Mouse (Mus musculus) limb, embryonic 15.5 days (tissue): Measurements from ENCODE around the gene Capn7. TPM values are rescaled to one million over a fixed set of nuclear protein-coding genes. Genes with fewer than 3 reads are reported as not detected.

Experiments used
- ATAC-seq: fragments of 200-750 bp; cut with Nextera tagmentation; 2 replicates; pipeline ENCODE4 v1.8.0; 2017; ENCODE audit warnings: low read depth, moderate TSS enrichment; ENCODE audit not compliant: insufficient number of reproducible peaks, low FRiP score, low TSS enrichment
- H3K27ac ChIP-seq: fragments of 300-500 bp; sonication (generic); 2 replicates; pipeline ENCODE4 v1.5.1; 2015; ENCODE audit warnings: moderate library complexity, mild to moderate bottlenecking, inconsistent platforms
- H3K27me3 ChIP-seq: fragments of 300-500 bp; sonication (generic); 2 replicates; pipeline ENCODE4 v1.6.1; 2015; ENCODE audit warnings: inconsistent platforms
- H3K36me3 ChIP-seq: fragments of 300-500 bp; sonication (generic); 2 replicates; pipeline ENCODE4 v1.6.1; 2015; ENCODE audit warnings: inconsistent platforms
- H3K4me1 ChIP-seq: fragments of 300-500 bp; sonication (generic); 2 replicates; pipeline ENCODE4 v1.6.1; 2015; ENCODE audit warnings: inconsistent platforms
- H3K4me2 ChIP-seq: fragments of 300-500 bp; sonication (generic); 2 replicates; pipeline ENCODE4 v1.6.1; 2015; ENCODE audit warnings: mild to moderate bottlenecking, inconsistent platforms
- H3K4me3 ChIP-seq: fragments of 300-500 bp; sonication (generic); 2 replicates; pipeline ENCODE4 v1.5.1; 2015; ENCODE audit warnings: mild to moderate bottlenecking, inconsistent platforms
- H3K9ac ChIP-seq: fragments of 300-500 bp; sonication (generic); 2 replicates; pipeline ENCODE4 v1.6.1; 2015; ENCODE audit warnings: inconsistent platforms
- H3K9me3 ChIP-seq: fragments of 300-500 bp; sonication (generic); 2 replicates; pipeline ENCODE4 v1.6.1; 2016; ENCODE audit warnings: inconsistent platforms
- WGBS: fragments of 180-500 bp; shearing (Covaris S2); methylation state at CpG from one replicate; pipeline ENCODE4 v1.1.7; 2015; 5-methylcytosine and 5-hydroxymethylcytosine counted together
- polyA plus RNA-seq: library from polyadenylated mRNA; unstranded; fragments of >200 nt; fragmentation: Nextera tagmentation; extraction: Ambion mirVana; gene quantifications from 2 replicates; pipeline ENCODE4 v1.2.1, GENCODE M21; 2015

Gene Capn7
- polyA plus RNA-seq, 1 experiment from 2014 or later, result 42.7 TPM

- no peaks in the 10 kb centered on the region for H3K9me3 ChIP-seq
- no peak overlapping the region for H3K27ac ChIP-seq
- H3K4me3 ChIP-seq, result no peak overlapping the region
- ATAC-seq, result no peak
- 83% methylated on average over 1 of the region's 1 CpGs for WGBS
- no peaks in the 10 kb centered on the region for H3K27me3 ChIP-seq
- H3K9ac ChIP-seq, result no peak overlapping the region
- no peak overlapping the region for H3K4me2 ChIP-seq
- H3K36me3 ChIP-seq, result no peaks in the 10 kb centered on the region
- peaks cover 10% of the 10 kb centered on the region for H3K4me1 ChIP-seq
These were observed 9.2 kb upstream of the Capn7 start for GRCm38 (mm10) chr14:31327196-31327595.

DNA sequence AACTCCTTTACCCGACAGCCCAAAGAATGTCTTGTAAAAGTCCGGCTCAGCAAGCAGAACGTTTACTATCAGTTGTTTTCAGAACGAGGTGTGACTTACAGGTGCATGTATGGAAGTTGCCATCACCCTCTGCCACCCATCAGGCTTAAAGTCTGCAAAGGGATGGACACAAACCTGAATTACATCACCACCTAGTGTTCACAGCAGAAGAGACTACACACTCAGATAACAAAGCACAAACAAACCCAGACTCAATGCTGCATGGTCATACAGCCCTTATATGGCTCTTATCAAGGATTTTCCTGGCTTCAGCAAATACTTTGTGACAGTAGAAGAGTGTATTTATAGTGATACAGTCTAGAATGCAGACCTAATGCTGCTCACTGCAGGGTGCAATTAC, 8.8 kb upstream of the Capn7 start:
- WGBS, result 63% methylated on average over 4 of the region's 4 CpGs
- H3K4me2 ChIP-seq, result no peak overlapping the region
- no peak overlapping the region for H3K4me3 ChIP-seq
- no peak for ATAC-seq
- no peaks in the 10 kb centered on the region for H3K36me3 ChIP-seq
- no peaks in the 10 kb centered on the region for H3K27me3 ChIP-seq
- H3K9ac ChIP-seq, result no peak overlapping the region
- no peak overlapping the region for H3K27ac ChIP-seq
- no peaks in the 10 kb centered on the region for H3K9me3 ChIP-seq
- peaks cover 10% of the 10 kb centered on the region for H3K4me1 ChIP-seq

- Histone ChIP-seq H3K27ac (no peak overlapping the region), H3K27me3 (no peaks in the 10 kb centered on the region), H3K4me3 (no peak overlapping the region), H3K9ac (no peak overlapping the region), H3K4me1 (no peaks in the 10 kb centered on the region), H3K9me3 (no peaks in the 10 kb centered on the region), H3K36me3 (no peaks in the 10 kb centered on the region), H3K4me2 (no peak overlapping the region)
- no peak for ATAC-seq
- WGBS, result 37% methylated on average over 2 of the region's 2 CpGs
These were observed 6.7 kb upstream of the Capn7 start for GRCm38 (mm10) chr14:31329741-31330140.

DNA sequence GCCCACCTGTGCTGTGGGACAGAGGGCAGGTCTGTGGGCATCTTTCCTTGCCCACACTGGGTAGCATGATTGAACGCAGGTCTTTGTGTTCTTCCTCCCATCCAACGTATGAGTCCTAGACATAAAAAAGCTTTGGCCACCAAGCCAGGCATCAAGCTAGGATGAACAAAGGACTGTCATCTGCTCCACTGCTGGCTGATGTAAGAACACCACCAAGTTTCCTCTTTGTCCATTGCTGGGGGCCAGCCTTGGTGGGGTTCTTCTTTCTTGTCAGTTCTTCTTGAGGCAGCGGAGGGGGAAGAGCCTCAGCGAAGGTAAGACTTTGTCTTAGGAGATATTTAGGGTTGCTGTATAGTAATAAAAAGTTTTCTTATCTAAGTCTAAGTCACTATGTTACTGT, 5.5 kb upstream of the Capn7 start:
- 77% methylated on average over 4 of the region's 4 CpGs for WGBS

GRCm38 (mm10) chr14:31335765-31336164, 673 bp upstream of the Capn7 start:
- Histone ChIP-seq H3K27me3 (no peaks in the 10 kb centered on the region), H3K36me3 (peaks cover 4% of the 10 kb centered on the region; the same call in 1 of the 2 replicates), H3K4me1 (peaks cover 6% of the 10 kb centered on the region), H3K4me2 (peak overlapping the region; percentile 59), H3K27ac (no peak overlapping the region), H3K9ac (no peak overlapping the region), H3K9me3 (no peaks in the 10 kb centered on the region), H3K4me3 (peak overlapping the region; percentile 70)
- no peak for ATAC-seq
- WGBS, result 55% methylated on average over 3 of the region's 3 CpGs

More for the DNA sequence above, 5.5 kb upstream of the Capn7 start:
- Histone ChIP-seq H3K27ac (no peak overlapping the region), H3K4me1 (no peaks in the 10 kb centered on the region), H3K9ac (no peak overlapping the region), H3K4me3 (no peak overlapping the region), H3K9me3 (no peaks in the 10 kb centered on the region), H3K4me2 (no peak overlapping the region), H3K27me3 (no peaks in the 10 kb centered on the region), H3K36me3 (no peaks in the 10 kb centered on the region)
- ATAC-seq, result no peak

DNA sequence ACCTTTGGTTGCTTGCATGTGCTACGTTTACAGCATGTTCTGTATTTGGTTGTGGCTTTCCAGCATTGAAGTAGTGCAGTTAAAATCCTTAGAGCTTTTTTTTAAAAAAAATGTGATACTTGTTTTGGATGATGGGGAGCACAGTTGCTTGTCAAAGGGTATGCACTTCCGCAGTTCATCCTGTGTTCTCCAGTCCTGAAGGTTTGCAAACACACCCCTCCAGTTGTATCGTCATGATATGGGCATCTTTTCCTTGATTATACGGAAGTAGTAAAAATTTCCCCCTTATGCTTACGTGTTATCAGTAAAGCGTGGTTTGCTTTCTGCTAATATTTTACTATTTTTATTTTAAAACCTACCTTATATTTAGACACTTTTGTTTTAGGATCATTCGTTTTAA, 968 bp downstream of the Capn7 start:
- peak overlapping the region; percentile 70 for H3K4me3 ChIP-seq
- H3K9ac ChIP-seq, result peak overlapping the region; percentile 85
- peaks cover 7% of the 10 kb centered on the region; the same call in 1 of the 2 replicates for H3K36me3 ChIP-seq
- ATAC-seq, result no peak
- no peaks in the 10 kb centered on the region for H3K9me3 ChIP-seq
- 40% methylated on average over 7 of the region's 7 CpGs for WGBS
- H3K4me1 ChIP-seq, result peaks cover 6% of the 10 kb centered on the region
- H3K27me3 ChIP-seq, result no peaks in the 10 kb centered on the region
- peak overlapping the region; percentile 96 for H3K27ac ChIP-seq
- H3K4me2 ChIP-seq, result peak overlapping the region; percentile 59

GRCm38 (mm10) chr14:31337947-31338346, 1.5 kb downstream of the Capn7 start:
- no peak overlapping the region for H3K9ac ChIP-seq
- ATAC-seq, result no peak
- peaks cover 8% of the 10 kb centered on the region; the same call in 1 of the 2 replicates for H3K36me3 ChIP-seq

DNA sequence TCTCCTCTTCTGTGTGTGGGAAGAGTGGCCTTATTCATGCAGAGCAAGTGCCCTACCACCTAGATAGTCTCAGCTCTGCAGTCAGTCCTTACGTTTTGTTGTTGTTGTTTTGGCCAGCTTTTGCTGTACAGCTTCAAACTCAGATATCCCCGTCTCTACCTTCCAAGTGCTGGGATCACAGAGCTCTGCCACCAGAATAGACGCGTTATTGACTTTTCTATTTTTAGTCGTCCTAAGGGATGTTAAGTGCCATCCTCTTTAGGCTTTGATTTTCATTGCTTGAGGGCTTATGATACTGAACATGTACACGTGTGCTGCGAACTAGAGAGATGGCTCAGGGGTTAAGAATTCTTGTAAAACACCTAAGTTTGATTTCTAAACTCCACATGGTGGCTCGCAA, 6.8 kb downstream of the Capn7 start:
- H3K36me3 ChIP-seq, result peaks cover 37% of the 10 kb centered on the region
- ATAC-seq, result no peak
- H3K4me2 ChIP-seq, result no peak overlapping the region

More at GRCm38 (mm10) chr14:31337947-31338346, 1.5 kb downstream of the Capn7 start:
- peak overlapping the region; percentile 59; the same call in 1 of the 2 replicates for H3K4me2 ChIP-seq
- no peaks in the 10 kb centered on the region for H3K27me3 ChIP-seq
- H3K4me3 ChIP-seq, result peak overlapping the region; percentile 70
- H3K4me1 ChIP-seq, result peaks cover 6% of the 10 kb centered on the region
- no peak overlapping the region for H3K27ac ChIP-seq
- no peaks in the 10 kb centered on the region for H3K9me3 ChIP-seq

GRCm38 (mm10) chr14:31345367-31345766, 8.9 kb downstream of the Capn7 start:
- Histone ChIP-seq H3K36me3 (peaks cover 47% of the 10 kb centered on the region), H3K27me3 (no peaks in the 10 kb centered on the region), H3K9me3 (no peaks in the 10 kb centered on the region), H3K4me1 (no peaks in the 10 kb centered on the region), H3K4me3 (no peak overlapping the region), H3K9ac (no peak overlapping the region), H3K27ac (no peak overlapping the region), H3K4me2 (no peak overlapping the region)
- WGBS, result 94% methylated on average over 1 of the region's 1 CpGs
- ATAC-seq, result no peak

More for the DNA sequence above, 6.8 kb downstream of the Capn7 start:
- Histone ChIP-seq H3K27me3 (no peaks in the 10 kb centered on the region), H3K9me3 (no peaks in the 10 kb centered on the region), H3K4me1 (peaks cover 2% of the 10 kb centered on the region), H3K9ac (no peak overlapping the region), H3K27ac (no peak overlapping the region), H3K4me3 (no peak overlapping the region)
- WGBS, result 70% methylated on average over 8 of the region's 8 CpGs

DNA sequence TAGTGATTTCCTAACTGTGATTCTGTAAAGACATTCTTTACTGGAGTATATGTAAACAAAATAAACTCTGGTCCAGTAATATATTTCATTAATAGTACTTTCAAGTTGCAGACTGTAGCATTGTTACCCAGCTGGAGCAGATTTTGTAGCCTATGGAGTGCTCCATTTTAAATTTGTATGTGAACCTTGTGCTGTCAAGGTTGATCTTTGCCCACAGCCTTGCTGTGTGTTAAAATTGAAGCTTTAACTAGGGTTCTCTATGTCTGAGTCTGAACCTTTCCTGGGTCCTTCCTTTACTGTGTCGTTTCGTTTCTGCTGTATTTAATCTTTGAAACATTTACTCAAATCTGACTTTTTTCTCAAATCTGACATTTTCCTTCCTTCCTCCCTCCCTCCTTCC, 25.8 kb downstream of the Capn7 start:
- no peaks in the 10 kb centered on the region for H3K27me3 ChIP-seq
- peaks cover 65% of the 10 kb centered on the region for H3K36me3 ChIP-seq
- H3K4me2 ChIP-seq, result no peak overlapping the region
- H3K27ac ChIP-seq, result no peak overlapping the region
- H3K9ac ChIP-seq, result no peak overlapping the region
- H3K9me3 ChIP-seq, result no peaks in the 10 kb centered on the region
- H3K4me1 ChIP-seq, result no peaks in the 10 kb centered on the region
- no peak for ATAC-seq
- WGBS, result 94% methylated on average over 2 of the region's 2 CpGs
- H3K4me3 ChIP-seq, result no peak overlapping the region

DNA sequence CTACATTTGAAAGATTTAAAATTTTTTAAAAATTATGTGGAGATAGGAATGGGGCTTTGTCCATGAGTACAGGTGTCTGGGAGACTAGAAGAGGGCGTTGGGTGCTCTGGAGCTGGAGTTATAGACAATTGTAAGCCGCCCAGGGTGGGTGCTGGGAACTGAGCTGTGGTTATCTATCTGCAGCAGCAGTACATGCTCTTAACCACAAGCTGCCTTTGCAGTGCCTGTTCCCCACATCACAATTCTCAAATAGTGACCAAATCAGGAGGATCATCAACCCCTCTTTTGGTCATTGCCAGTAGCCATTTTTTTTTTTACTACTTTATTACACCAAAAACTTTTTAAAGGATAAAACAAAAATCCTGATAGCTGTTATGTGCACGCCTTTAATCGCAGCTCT, 28.2 kb downstream of the Capn7 start:
- Histone ChIP-seq H3K4me3 (no peak overlapping the region), H3K27me3 (no peaks in the 10 kb centered on the region), H3K9me3 (no peaks in the 10 kb centered on the region), H3K36me3 (peaks cover 71% of the 10 kb centered on the region), H3K4me2 (no peak overlapping the region), H3K9ac (no peak overlapping the region), H3K27ac (no peak overlapping the region), H3K4me1 (no peaks in the 10 kb centered on the region)
- WGBS, result 94% methylated on average over 4 of the region's 4 CpGs
- ATAC-seq, result no peak

GRCm38 (mm10) chr14:31365350-31365749, 28.9 kb downstream of the Capn7 start:
- Histone ChIP-seq H3K36me3 (peaks cover 74% of the 10 kb centered on the region), H3K4me3 (no peak overlapping the region), H3K9ac (no peak overlapping the region), H3K27ac (no peak overlapping the region), H3K4me2 (no peak overlapping the region), H3K27me3 (no peaks in the 10 kb centered on the region), H3K9me3 (no peaks in the 10 kb centered on the region), H3K4me1 (no peaks in the 10 kb centered on the region)
- ATAC-seq, result no peak

- Histone ChIP-seq H3K9ac (no peak overlapping the region), H3K4me3 (no peak overlapping the region), H3K4me1 (no peaks in the 10 kb centered on the region), H3K27me3 (no peaks in the 10 kb centered on the region), H3K36me3 (peaks cover 73% of the 10 kb centered on the region), H3K4me2 (no peak overlapping the region), H3K9me3 (no peaks in the 10 kb centered on the region), H3K27ac (no peak overlapping the region)
- no peak for ATAC-seq
- 86% methylated on average over 7 of the region's 7 CpGs for WGBS
These were observed 31.5 kb downstream of the Capn7 start for GRCm38 (mm10) chr14:31367951-31368350.
